Mouse (Mus musculus) heart, adult 10 weeks (tissue): Measurements from ENCODE around the gene Ppp4c. TPM values are rescaled to one million over a fixed set of nuclear protein-coding genes. Genes with fewer than 3 reads are reported as not detected.

Experiments
- polyA plus RNA-seq: library from polyadenylated mRNA; stranded (reverse); fragments of 350-450 nt; fragmentation: Illumina TruSeq; extraction: RNeasy Lipid Tissue Mini Kit (QIAGEN cat#74804); gene quantifications from one replicate; pipeline ENCODE4 v1.2.3, GENCODE M21; 2014; ENCODE audit warnings: low read depth, low replicate concordance

The Ppp4c gene
- polyA plus RNA-seq = 43.4 TPM

GRCm38 (mm10) chr7:126791851-126792720 lies at the start of gene Ppp4c:
Ppp4c (minus strand) TSS chr7:126792496.

GRCm38 (mm10) chr7:126831539-126831938 lies 39.2 kb upstream of the Ppp4c start, which contains the start of gene 4930451I11Rik:
4930451I11Rik (minus strand) TSS chr7:126831639.

GRCm38 (mm10) chr7:126797411-126798126 lies 5.3 kb upstream of the Ppp4c start, which contains the start of gene Fam57b:
Fam57b (plus strand) TSS chr7:126797668.

GRCm38 (mm10) chr7:126780971-126781635 lies 11.2 kb downstream of the Ppp4c start, which contains the start of gene Tbx6:
Tbx6 (plus strand) TSS chr7:126781483.

GRCm38 (mm10) chr7:126776598-126777057 lies 15.7 kb downstream of the Ppp4c start, which contains the start of gene Ypel3:
Ypel3 (plus strand) TSS chr7:126776955.

GRCm38 (mm10) chr7:126766201-126766600 lies 26.1 kb downstream of the Ppp4c start, which contains the start of gene Gdpd3:
Gdpd3 (plus strand) TSS chr7:126766334.

GRCm38 (mm10) chr7:126759050-126759671 lies 33.1 kb downstream of the Ppp4c start, which contains the start of gene Mapk3:
Mapk3 (plus strand) TSS chr7:126759601.

Other genes starting within 250 kb of the Ppp4c start
- 108 TPM for gene Eif3c, start 226.1 kb downstream of the Ppp4c start, polyA plus RNA-seq
- gene Apobr, start 207.6 kb downstream of the Ppp4c start, polyA plus RNA-seq = 0.60 TPM
- gene Cln3, start 206.7 kb downstream of the Ppp4c start, polyA plus RNA-seq = 10.3 TPM
- not detected for gene Il27, start 197.6 kb downstream of the Ppp4c start, polyA plus RNA-seq
- 21.1 TPM for gene Nupr1, start 161.6 kb downstream of the Ppp4c start, polyA plus RNA-seq
- 17.1 TPM for gene Sgf29, start 143.2 kb downstream of the Ppp4c start, polyA plus RNA-seq
- gene Sult1a1, start 116.1 kb downstream of the Ppp4c start, polyA plus RNA-seq = 66.1 TPM
- 24.6 TPM for gene Bola2, start 97.1 kb downstream of the Ppp4c start, polyA plus RNA-seq
- 4.7 TPM for gene Slx1b, start 96.7 kb downstream of the Ppp4c start, polyA plus RNA-seq
- 8.3 TPM for gene Coro1a, start 84.7 kb downstream of the Ppp4c start, polyA plus RNA-seq
- 60.7 TPM for gene Mapk3, start 32.9 kb downstream of the Ppp4c start, polyA plus RNA-seq
- gene Gdpd3, start 26.2 kb downstream of the Ppp4c start, polyA plus RNA-seq = 3.2 TPM
- gene Ypel3, start 15.5 kb downstream of the Ppp4c start, polyA plus RNA-seq = 118 TPM
- gene Tbx6, start 11.0 kb downstream of the Ppp4c start, polyA plus RNA-seq = 1.6 TPM
- gene Fam57b, start 5.2 kb upstream of the Ppp4c start, polyA plus RNA-seq = 7.6 TPM
- not detected for gene 4930451I11Rik, start 39.1 kb upstream of the Ppp4c start, polyA plus RNA-seq
- gene Doc2a, start 54.9 kb upstream of the Ppp4c start, polyA plus RNA-seq = not detected
- 22.7 TPM for gene Hirip3, start 69.5 kb upstream of the Ppp4c start, polyA plus RNA-seq
- gene Ino80e, start 69.9 kb upstream of the Ppp4c start, polyA plus RNA-seq = 18.7 TPM
- gene Taok2, start 92.2 kb upstream of the Ppp4c start, polyA plus RNA-seq = 41.9 TPM
- 19.1 TPM for gene Tmem219, start 130.4 kb upstream of the Ppp4c start, polyA plus RNA-seq
- 7.8 TPM for gene Kctd13, start 136.4 kb upstream of the Ppp4c start, polyA plus RNA-seq
- not detected for gene Asphd1, start 157.1 kb upstream of the Ppp4c start, polyA plus RNA-seq
- gene Sez6l2, start 158.1 kb upstream of the Ppp4c start, polyA plus RNA-seq = 1.6 TPM
- gene Cdipt, start 183.4 kb upstream of the Ppp4c start, polyA plus RNA-seq = 48.9 TPM
- gene Cdiptos, start 183.6 kb upstream of the Ppp4c start, polyA plus RNA-seq = 0.63 TPM
- 38.1 TPM for gene Mvp, start 222.1 kb upstream of the Ppp4c start, polyA plus RNA-seq
- 0.86 TPM for gene Pagr1b, start 224.0 kb upstream of the Ppp4c start, polyA plus RNA-seq
- not detected for gene Pagr1a, start 224.9 kb upstream of the Ppp4c start, polyA plus RNA-seq
- 35.1 TPM for gene Gm42742, start 228.6 kb upstream of the Ppp4c start, polyA plus RNA-seq
- 2.0 TPM for gene Prrt2, start 228.7 kb upstream of the Ppp4c start, polyA plus RNA-seq
- gene Maz, start 234.5 kb upstream of the Ppp4c start, polyA plus RNA-seq = 59.5 TPM
- gene Kif22, start 250.0 kb upstream of the Ppp4c start, polyA plus RNA-seq = 0.24 TPM